Mouse (Mus musculus) CH12.LX (cell line): Measurements from ENCODE around the gene Lrrc28. TPM values are rescaled to one million over a fixed set of nuclear protein-coding genes. Genes with fewer than 3 reads are reported as not detected.

Experiments used
- DNase-seq: peaks from one replicate; pipeline ENCODE4 v3.0.0-alpha.2; 2013; ENCODE audit errors: extremely low read depth
- H3K27ac ChIP-seq: 2 replicates; pipeline ENCODE4 v1.5.1; 2012; ENCODE audit warnings: low read depth, mild to moderate bottlenecking, control low read depth, moderate library complexity; ENCODE audit not compliant: insufficient read depth
- H3K27me3 ChIP-seq: replicated peaks from 2 replicates; pipeline ENCODE3; 2012; ENCODE audit warnings: inconsistent platforms
- H3K36me3 ChIP-seq, 2 experiments: replicated peaks in 1 of 2; 2 replicates each; pipeline versions ENCODE3 to v1.6.1; 2012; ENCODE audit warnings: inconsistent platforms in 1 of 2, low read length in 1 of 2, mild to moderate bottlenecking in 1 of 2, mixed read lengths in 1 of 2, moderate library complexity in 1 of 2; ENCODE audit not compliant: control insufficient read depth in 1 of 2, insufficient read depth in 1 of 2
- H3K4me1 ChIP-seq, 2 experiments: 2 replicates each; pipeline ENCODE4 v1.6.1; 2012; ENCODE audit warnings: inconsistent platforms in 1 of 2, moderate library complexity in 1 of 2; ENCODE audit not compliant: insufficient read depth in 2 of 2, control insufficient read depth in 1 of 2
- H3K4me2 ChIP-seq: 2 replicates; pipeline ENCODE4 v1.6.1; 2012; ENCODE audit warnings: low read depth, mild to moderate bottlenecking, control low read depth; ENCODE audit not compliant: poor library complexity, insufficient read depth, severe bottlenecking
- H3K4me3 ChIP-seq, 3 experiments: fragments of 150-350 bp in 1 of 3; sonication (generic) in 1 of 3; replicated peaks in 1 of 3; 2 replicates each; pipeline versions ENCODE3 to v1.5.1; 2011 to 2012; ENCODE audit warnings: low read depth in 2 of 3, low read length in 2 of 3, mild to moderate bottlenecking in 2 of 3, moderate library complexity in 2 of 3, control low read depth in 1 of 3, improper control_type of control experiment in 1 of 3, inconsistent platforms in 1 of 3, mixed read lengths in 1 of 3; ENCODE audit not compliant: poor library complexity in 1 of 3
- H3K79me2 ChIP-seq: replicated peaks from 2 replicates; pipeline ENCODE4 v1.6.1; 2012; ENCODE audit warnings: mild to moderate bottlenecking, moderate library complexity; ENCODE audit not compliant: control insufficient read depth, poor library complexity, insufficient read depth, severe bottlenecking; ENCODE audit errors: extremely low read depth
- H3K9ac ChIP-seq: 2 replicates; pipeline ENCODE4 v1.6.1; 2012; ENCODE audit warnings: low read depth, mild to moderate bottlenecking, control low read depth, moderate library complexity; ENCODE audit not compliant: insufficient read depth
- H3K9me3 ChIP-seq: replicated peaks from 2 replicates; pipeline ENCODE3; 2012; ENCODE audit warnings: low read length, inconsistent platforms, mixed read lengths
- BHLHE40 ChIP-seq: IDR thresholded peaks from 2 replicates; pipeline ENCODE4 v1.6.1; 2011; ENCODE audit warnings: mild to moderate bottlenecking, low read depth, low read length, improper control_type of control experiment
- EP300 ChIP-seq: IDR thresholded peaks from 2 replicates; pipeline ENCODE4 v1.6.1; 2011; ENCODE audit warnings: low read length, improper control_type of control experiment
- GABPA ChIP-seq: IDR thresholded peaks from 2 replicates; pipeline ENCODE4 v1.6.1; 2012; ENCODE audit warnings: low read depth, low read length, improper control_type of control experiment, inconsistent platforms; ENCODE audit not compliant: insufficient replicate concordance
- IRF4 ChIP-seq: IDR thresholded peaks from 2 replicates; pipeline ENCODE4 v1.6.1; 2014; ENCODE audit warnings: low read depth, mild to moderate bottlenecking, inconsistent platforms, low read length, improper control_type of control experiment
- MAFK ChIP-seq: IDR thresholded peaks from 2 replicates; pipeline ENCODE4 v1.6.1; 2011; ENCODE audit warnings: low read length, improper control_type of control experiment; ENCODE audit not compliant: insufficient replicate concordance
- MAX ChIP-seq: IDR thresholded peaks from 2 replicates; pipeline ENCODE4 v1.6.1; 2011; ENCODE audit warnings: low read length, improper control_type of control experiment
- MXI1 ChIP-seq: IDR thresholded peaks from 2 replicates; pipeline ENCODE4 v1.6.1; 2011; ENCODE audit warnings: mild to moderate bottlenecking, low read depth, low read length, improper control_type of control experiment
- MYC ChIP-seq: IDR thresholded peaks from 2 replicates; pipeline ENCODE4 v1.6.1; 2011; ENCODE audit warnings: low read depth, mild to moderate bottlenecking, improper control_type of control experiment, low read length
- NRF1 ChIP-seq: IDR thresholded peaks from 2 replicates; pipeline ENCODE4 v1.6.1; 2014; ENCODE audit warnings: low read depth, mild to moderate bottlenecking, inconsistent platforms, low read length, improper control_type of control experiment, moderate library complexity
- PAX5 ChIP-seq: IDR thresholded peaks from 2 replicates; pipeline ENCODE4 v1.6.1; 2012; ENCODE audit warnings: low read length, inconsistent platforms, mixed read lengths
- POLR2AphosphoS2 ChIP-seq: IDR thresholded peaks from 2 replicates; pipeline ENCODE4 v1.6.1; 2011; ENCODE audit warnings: low read depth, low read length, improper control_type of control experiment
- RCOR1 ChIP-seq: conservative IDR thresholded peaks from 2 replicates; pipeline ENCODE4 v1.6.1; 2012; ENCODE audit warnings: low read depth, mild to moderate bottlenecking, inconsistent platforms, low read length, improper control_type of control experiment
- ZMIZ1 ChIP-seq: IDR thresholded peaks from 2 replicates; pipeline ENCODE4 v1.6.1; 2012; ENCODE audit warnings: low read depth, mild to moderate bottlenecking, inconsistent platforms, low read length, improper control_type of control experiment
- ZNF384 ChIP-seq: IDR thresholded peaks from 2 replicates; pipeline ENCODE4 v1.6.1; 2012; ENCODE audit warnings: low read depth, low read length, improper control_type of control experiment, inconsistent platforms
- dilution Hi-C: fragments of 300-500 bp; cut with MboI; formaldehyde crosslinking; loops from 2 replicates; pipeline ENCODE4 v1.14.3; 2020; ENCODE audit warnings: low sequenced_read_pairs; ENCODE audit not compliant: extremely low pct_unique_long_range_greater_than_20kb, extremely low pct_ligation_motif_present
- in situ Hi-C: fragments of 300-500 bp; cut with MboI; formaldehyde crosslinking; loops from 3 replicates; pipeline ENCODE4 v1.14.3; 2019; ENCODE audit warnings: low sequenced_read_pairs, low pct_ligation_motif_present, low pct_unique_long_range_greater_than_20kb, mixed read lengths
- polyA plus RNA-seq: library from polyadenylated mRNA; unstranded; fragments of >175 nt; gene quantifications from 2 replicates; pipeline ENCODE4 v1.2.1, GENCODE M21; 2012; ENCODE audit warnings: low read depth; ENCODE audit not compliant: insufficient read length
- total RNA-seq, 2 experiments: library from RNA; depleted of rRNA; stranded (reverse); fragments of 300-350 nt in 1 of 2; fragments of >200 nt in 1 of 2; gene quantifications; 2 replicates each; pipeline ENCODE4 v1.2.3; 2012 to 2014

Gene Lrrc28
- total and polyA plus RNA-seq, 3 experiments, result 41.6 to 63.5 (median 59.2) TPM

DNA sequence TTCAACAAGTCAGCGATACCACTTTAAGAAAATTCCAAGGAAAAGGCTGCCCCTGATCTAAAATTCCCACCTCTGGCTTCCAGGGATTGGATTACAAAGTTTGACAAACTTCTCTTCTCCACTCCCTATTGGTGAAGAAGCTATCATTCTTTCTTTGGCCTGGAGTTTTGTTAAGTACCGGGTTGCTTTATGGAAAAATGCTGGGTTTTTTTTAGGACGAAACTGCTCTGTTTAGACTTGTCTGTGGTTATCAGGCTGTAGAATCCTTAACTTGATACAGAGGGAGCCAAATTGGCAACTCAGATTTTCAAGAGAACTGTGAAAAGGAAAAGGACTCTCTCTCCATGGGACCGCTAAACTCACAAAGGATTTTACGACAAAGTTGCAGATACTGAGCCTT is 2.2 kb upstream of the Lrrc28 start, which contains the start of gene Ttc23:
Ttc23 (plus strand) TSS at position 134 of the 400 bp plus-strand sequence.
- DNase-seq, result no peak

DNA sequence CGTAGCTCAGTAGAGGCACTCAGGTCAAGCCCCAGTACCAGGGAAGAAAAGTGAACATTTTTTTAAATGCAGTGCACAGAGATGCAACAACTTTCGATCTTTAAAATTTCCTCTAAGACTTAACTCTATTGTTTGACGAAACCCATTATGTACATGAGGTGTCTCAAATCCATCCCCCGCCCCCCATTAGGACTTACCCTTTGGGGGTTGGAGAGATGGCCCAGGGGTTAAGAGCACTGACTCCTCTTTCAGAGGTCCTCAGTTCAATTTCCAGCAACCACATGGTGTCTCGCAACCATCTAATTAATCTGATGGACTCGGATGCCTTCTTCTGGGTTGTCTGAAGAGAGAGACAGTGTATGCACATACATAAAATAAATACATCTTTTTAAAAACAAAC is 1.1 kb upstream of the Lrrc28 start:
- dilution Hi-C loops, result no loop called here
- no peak for TF ChIP-seq ZMIZ1
- TF ChIP-seq IRF4, result no peak
- no peak for TF ChIP-seq NRF1
- TF ChIP-seq ZNF384, result no peak; the same call in 1 of the 2 replicates
- TF ChIP-seq BHLHE40, result no peak
- no peak for TF ChIP-seq RCOR1
- TF ChIP-seq MAFK, result no peak
- TF ChIP-seq EP300, result no peak
- no peaks in the 10 kb centered on the region for H3K79me2 ChIP-seq
- peak overlapping the region; percentile 93 for H3K9ac ChIP-seq
- no peaks in the 10 kb centered on the region for H3K9me3 ChIP-seq
- H3K27ac ChIP-seq, result no peak overlapping the region
- H3K4me3 ChIP-seq, result peak overlapping the region; percentile 73 to 92 (median 90)
- peak overlapping the region; percentile 99 for H3K4me2 ChIP-seq
- H3K27me3 ChIP-seq, result no peaks in the 10 kb centered on the region
- H3K4me1 ChIP-seq, result peaks cover 0 to 21% of the 10 kb centered on the region in 2 experiments; a peak in 2 of 4 replicates
- in situ Hi-C loops, result loop anchor here (25.0 kb wide), 2 partner anchors 584 to 1209 kb away; partner anchors contain the start of gene Aldh1a3
- no peaks in the 10 kb centered on the region for H3K36me3 ChIP-seq
- DNase-seq, result peak; percentile 23

More for the DNA sequence above, 2.2 kb upstream of the Lrrc28 start, which contains the start of gene Ttc23:
- no peaks in the 10 kb centered on the region for H3K9me3 ChIP-seq
- H3K4me3 ChIP-seq, result peak within 1 kb of the TSS; percentile 73 to 92 (median 90)
- H3K4me1 ChIP-seq, result peaks cover 0 to 21% of the 10 kb centered on the region in 2 experiments; a peak in 2 of 4 replicates
- dilution Hi-C loops, result no loop called here
- H3K36me3 ChIP-seq, result no peaks in the 10 kb centered on the region
- H3K27me3 ChIP-seq, result no peaks in the 10 kb centered on the region
- peak within 1 kb of the TSS; percentile 93 for H3K9ac ChIP-seq
- peak within 1 kb of the TSS; percentile 99 for H3K4me2 ChIP-seq
- TF ChIP-seq MXI1 (no peak), POLR2AphosphoS2 (no peak), GABPA (no peak), MAX (no peak)
- TF ChIP-seq, all 38 proteins: peak for 0
- Histone ChIP-seq H3K27ac (no peak within 1 kb of the TSS), H3K79me2 (no peaks in the 10 kb centered on the region)
- in situ Hi-C loops, result loop anchor here (25.0 kb wide), 2 partner anchors 585 to 1210 kb away; partner anchors contain the start of gene Aldh1a3

DNA sequence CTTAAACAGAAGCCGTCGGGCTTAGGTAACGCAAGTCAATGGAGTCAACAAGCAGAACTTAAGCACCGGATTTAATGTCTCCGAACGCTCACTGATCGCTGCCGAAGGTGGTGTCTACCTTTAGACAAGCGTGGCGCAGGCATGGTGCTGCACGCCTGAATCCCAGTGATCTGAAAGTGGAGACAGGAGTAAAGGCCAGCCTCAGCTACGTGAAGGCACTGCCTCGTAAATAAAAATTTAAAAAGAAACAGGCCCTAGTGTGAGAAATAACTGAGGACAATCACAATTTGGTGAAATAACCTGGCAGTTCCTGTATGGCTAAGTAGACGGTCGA is 580 bp upstream of the Lrrc28 start:
- H3K36me3 ChIP-seq, result peaks cover 0 to 2% of the 10 kb centered on the region in 2 experiments
- H3K4me3 ChIP-seq, result peak overlapping the region; percentile 73 to 92 (median 90)
- H3K79me2 ChIP-seq, result no peaks in the 10 kb centered on the region
- H3K4me1 ChIP-seq, result peaks cover 0 to 21% of the 10 kb centered on the region in 2 experiments; a peak in 2 of 4 replicates
- in situ Hi-C loops, result loop anchor here (25.0 kb wide), 2 partner anchors 583 to 1208 kb away; partner anchors contain the start of gene Aldh1a3
- peak overlapping the region; percentile 93 for H3K9ac ChIP-seq
- H3K27ac ChIP-seq, result peak overlapping the region; percentile 38
- no peaks in the 10 kb centered on the region for H3K27me3 ChIP-seq
- dilution Hi-C loops, result no loop called here
- DNase-seq, result no peak
- peak overlapping the region; percentile 99 for H3K4me2 ChIP-seq
- H3K9me3 ChIP-seq, result no peaks in the 10 kb centered on the region
- no peak for TF ChIP-seq PAX5
- 0 out of 2 replicates have a peak, but pooled peaks have one; percentile 14 for TF ChIP-seq MYC
- TF ChIP-seq, all 38 proteins: peak for 1
